In genomic region chr4:40174321-40174720, GRCm38 (mm10) we compare ENCODE assay signal across 28 mouse cellular contexts. TPM values are rescaled to one million over a fixed set of nuclear protein-coding genes. Genes with fewer than 3 reads are reported as not detected.
DNase-seq lines count a peak whose midpoint lies in the region; ATAC-seq and TF ChIP-seq lines count a peak whose summit lies in the region.
"Had no signal": no experiment of that assay in that cellular context is flagged by ENCODE, and none has a peak within 500 bp of the region (broad histone marks: within the 10 kb centered on the region; RNA-seq: fewer than 3 reads in every experiment).

No protein-coding gene starts in this region.

- peak; percentile 15 for DNase-seq in heart, adult 8-10 months (ENCODE audit: low spot score)
- DNase-seq in heart, embryonic 10.5 days (ENCODE audit: low spot score): no peak
- DNase-seq in lung, postnatal 0 days (ENCODE audit: low spot score): peak; percentile 49
- no peak for DNase-seq in lung, postnatal 25 days (ENCODE audit: low spot score)
- peak; percentile 21 to 45 for DNase-seq in lung, postnatal 4 days
- no peak for DNase-seq in adrenal gland, adult (ENCODE audit: inconsistent age in 2 of 2, low spot score in 1 of 2)
- DNase-seq: adrenal gland, adult 2 months; cerebellum, adult 2 months; cerebellum, postnatal 25 days; embryo, embryonic 11 days; gastrocnemius, postnatal 10 days; kidney, adult 9 months; kidney, postnatal 25 days; layer of hippocampus, postnatal 36 days; liver, embryonic 13.5 days; retina, postnatal 1 day; right cerebral cortex, postnatal 25 days had no signal

- H3K36me3 ChIP-seq in heart, embryonic 10.5 days: peaks cover 36% of the 10 kb centered on the region
- peaks cover 42% of the 10 kb centered on the region for H3K36me3 ChIP-seq in intestine, postnatal 0 days (ENCODE audit: control insufficient read depth, insufficient read depth)
- peaks cover 5% of the 10 kb centered on the region for H3K36me3 ChIP-seq in intestine, embryonic 16.5 days (ENCODE audit: control insufficient read depth, insufficient read depth, low read length)
- 0 out of 2 replicates have a peak, but pooled peaks cover 10% of the 10 kb centered on the region for H3K36me3 ChIP-seq in lung, postnatal 0 days (ENCODE audit: insufficient read depth, low read length)

- no peak for TF ChIP-seq EP300 in lung, postnatal 0 days (IDR thresholded peaks at IDR 0.05)

- 0 out of 2 replicates have a peak, but pooled peaks have one; percentile 27 for ATAC-seq in intestine, postnatal 0 days
- no peak for ATAC-seq in intestine, embryonic 16.5 days
- peak; percentile 80 for ATAC-seq in lung, postnatal 0 days
- ATAC-seq: forebrain, embryonic 13.5 days; inflammation-experienced regulatory T-cells, adult 6 months; midbrain, embryonic 15.5 days had no signal

- no peaks in the 10 kb centered on the region for H3K9me3 ChIP-seq in heart, embryonic 10.5 days
- no peaks in the 10 kb centered on the region for H3K9me3 ChIP-seq in intestine, postnatal 0 days (ENCODE audit: control insufficient read depth)
- H3K9me3 ChIP-seq in intestine, embryonic 16.5 days (ENCODE audit: control insufficient read depth, low read length): no peaks in the 10 kb centered on the region
- H3K9me3 ChIP-seq in lung, postnatal 0 days (ENCODE audit: low read length): no peaks in the 10 kb centered on the region
- H3K9me3 ChIP-seq: embryonic facial prominence, embryonic 13.5 days; forebrain, embryonic 13.5 days; hindbrain, embryonic 12.5 days; liver, embryonic 13.5 days; midbrain, embryonic 15.5 days; neural tube, embryonic 12.5 days had no signal

- peaks cover 8% of the 10 kb centered on the region; the same call in 1 of the 2 replicates for H3K4me1 ChIP-seq in heart, embryonic 10.5 days
- H3K4me1 ChIP-seq in intestine, postnatal 0 days (replicated peaks; ENCODE audit: control insufficient read depth, insufficient read depth, low read length): no peaks in the 10 kb centered on the region
- H3K4me1 ChIP-seq in intestine, embryonic 16.5 days (ENCODE audit: control insufficient read depth, insufficient read depth, low read length): no peaks in the 10 kb centered on the region
- no peaks in the 10 kb centered on the region for H3K4me1 ChIP-seq in lung, postnatal 0 days (ENCODE audit: insufficient read depth, low read depth, low read length)
- H3K4me1 ChIP-seq: embryonic facial prominence, embryonic 13.5 days; hindbrain, embryonic 12.5 days; midbrain, embryonic 15.5 days; neural tube, embryonic 12.5 days had no signal

- H3K4me2 ChIP-seq in intestine, postnatal 0 days (replicated peaks; ENCODE audit: low read depth): no peak overlapping the region
- H3K4me2 ChIP-seq in intestine, embryonic 16.5 days (ENCODE audit: low read depth, low read length): no peak overlapping the region
- no peak overlapping the region for H3K4me2 ChIP-seq in lung, postnatal 0 days (replicated peaks; ENCODE audit: low read depth, low read length)
- H3K4me2 ChIP-seq: embryonic facial prominence, embryonic 13.5 days; forebrain, embryonic 13.5 days; hindbrain, embryonic 12.5 days; liver, embryonic 13.5 days; midbrain, embryonic 15.5 days; neural tube, embryonic 12.5 days had no signal

- 52% methylated on average over 4 of the region's 4 CpGs for WGBS in heart, embryonic 10.5 days
- WGBS in intestine, postnatal 0 days: 66% methylated on average over 4 of the region's 4 CpGs
- 54% methylated on average over 4 of the region's 4 CpGs for WGBS in intestine, embryonic 16.5 days
- 45% methylated on average over 4 of the region's 4 CpGs for WGBS in lung, postnatal 0 days

- H3K27me3 ChIP-seq in heart, embryonic 10.5 days (ENCODE audit: insufficient read depth, poor library complexity, severe bottlenecking): no peaks in the 10 kb centered on the region
- H3K27me3 ChIP-seq in intestine, postnatal 0 days (replicated peaks; ENCODE audit: control insufficient read depth, insufficient read depth, low read length): no peaks in the 10 kb centered on the region
- H3K27me3 ChIP-seq in intestine, embryonic 16.5 days (replicated peaks; ENCODE audit: control insufficient read depth, insufficient read depth, low read length): no peaks in the 10 kb centered on the region
- no peaks in the 10 kb centered on the region for H3K27me3 ChIP-seq in lung, postnatal 0 days (replicated peaks; ENCODE audit: insufficient read depth, low read length)
- H3K27me3 ChIP-seq: embryonic facial prominence, embryonic 13.5 days; forebrain, embryonic 13.5 days; hindbrain, embryonic 12.5 days; liver, embryonic 13.5 days; midbrain, embryonic 15.5 days; neural tube, embryonic 12.5 days had no signal

- TF ChIP-seq CTCF in intestine, postnatal 0 days (IDR thresholded peaks at IDR 0.05; ENCODE audit: low read depth): no peak
- TF ChIP-seq CTCF in lung, postnatal 0 days (IDR thresholded peaks at IDR 0.05): no peak

- H3K9ac ChIP-seq in intestine, postnatal 0 days (ENCODE audit: low read depth, low read length): no peak overlapping the region
- H3K9ac ChIP-seq in intestine, embryonic 16.5 days (ENCODE audit: low read depth, low read length): no peak overlapping the region
- no peak overlapping the region for H3K9ac ChIP-seq in lung, postnatal 0 days (replicated peaks; ENCODE audit: low read depth)
- H3K9ac ChIP-seq: embryonic facial prominence, embryonic 13.5 days; forebrain, embryonic 13.5 days; hindbrain, embryonic 12.5 days; liver, embryonic 13.5 days; midbrain, embryonic 15.5 days; neural tube, embryonic 12.5 days had no signal

- no peak overlapping the region for H3K4me3 ChIP-seq in heart, embryonic 10.5 days
- H3K4me3 ChIP-seq in intestine, postnatal 0 days (ENCODE audit: low read depth, low read length): no peak overlapping the region
- H3K4me3 ChIP-seq in intestine, embryonic 16.5 days (ENCODE audit: low read length): no peak overlapping the region
- no peak overlapping the region for H3K4me3 ChIP-seq in lung, postnatal 0 days (ENCODE audit: low read depth, low read length)
- H3K4me3 ChIP-seq: embryonic facial prominence, embryonic 13.5 days; erythroblast, embryonic 14.5 days; forebrain, embryonic 13.5 days; hindbrain, embryonic 12.5 days; layer of hippocampus, adult 2 months; liver, embryonic 13.5 days; midbrain, embryonic 15.5 days; neural tube, embryonic 12.5 days had no signal

- H3K27ac ChIP-seq in heart, embryonic 10.5 days: no peak overlapping the region
- no peak overlapping the region for H3K27ac ChIP-seq in intestine, postnatal 0 days (ENCODE audit: low read depth, low read length)
- H3K27ac ChIP-seq in intestine, embryonic 16.5 days (ENCODE audit: low read length): no peak overlapping the region
- H3K27ac ChIP-seq in lung, postnatal 0 days (ENCODE audit: low read length): no peak overlapping the region
- H3K27ac ChIP-seq: embryonic facial prominence, embryonic 13.5 days; forebrain, embryonic 13.5 days; hindbrain, embryonic 12.5 days; layer of hippocampus, adult 2 months; liver, embryonic 13.5 days; macrophage; midbrain, embryonic 15.5 days; neural tube, embryonic 12.5 days had no signal

RNA-seq across cellular contexts. Expression of gene Aco1, which starts 31.4 kb away (rescaled TPM):
- 10 to 100 TPM; 24.3 to 30.2 (median 26.3) TPM for total RNA-seq in heart, adult 8-10 months (2022)
- polyA plus RNA-seq in heart, embryonic 10.5 days (2016; fragmentation: Nextera tagmentation; extraction: Ambion mirVana): 34.6 and 39.5 TPM in 2 replicates
- 55.6 and 61.3 TPM in 2 replicates for polyA plus RNA-seq in intestine, postnatal 0 days (2015; fragmentation: Nextera tagmentation; extraction: Ambion mirVana)
- polyA plus RNA-seq in intestine, embryonic 16.5 days (2015; fragmentation: Nextera tagmentation; extraction: Ambion mirVana): 79.0 and 88.1 TPM in 2 replicates
- 38.0 and 46.0 TPM in 2 replicates for polyA plus RNA-seq in lung, postnatal 0 days (2015; fragmentation: Nextera tagmentation; extraction: Ambion mirVana)

Comparison
In these comparisons a context has a peak if more than half of its experiments do, and no peak if none do; other contexts are left out.
1. DNase-seq: peak in heart, adult 8-10 months (single experiment), lung, postnatal 0 days (single experiment) and lung, postnatal 4 days (2 of 2); none in heart, embryonic 10.5 days (single experiment), lung, postnatal 25 days (single experiment) and adrenal gland, adult (0 of 2).